Mouse (Mus musculus) skeletal muscle tissue, adult 2 months (tissue): Measurements from ENCODE around the gene Ezh2.

Experiments used
- DNase-seq: peaks from one replicate; pipeline ENCODE4 v3.0.0-alpha.2; 2012; ENCODE audit warnings: low read depth, low spot score

Gene Ezh2

GRCm38 (mm10) chr6:47552280-47552679 is 42.9 kb downstream of the Ezh2 start:
- DNase-seq = no peak

GRCm38 (mm10) chr6:47535333-47535732 is 59.8 kb downstream of the Ezh2 start:
- no peak for DNase-seq

GRCm38 (mm10) chr6:47532547-47532946 is 62.6 kb downstream of the Ezh2 start:
- no peak for DNase-seq

- DNase-seq = no peak
Observed at GRCm38 (mm10) chr6:47527655-47528054, 67.5 kb downstream of the Ezh2 start.

GRCm38 (mm10) chr6:47527129-47527528 is 68.0 kb downstream of the Ezh2 start:
- DNase-seq = no peak

GRCm38 (mm10) chr6:47526446-47526845 is 68.7 kb downstream of the Ezh2 start:
- no peak for DNase-seq

- DNase-seq = no peak
Observed at GRCm38 (mm10) chr6:47525041-47525440, 70.1 kb downstream of the Ezh2 start.

- peak; percentile 7 for DNase-seq
Observed at GRCm38 (mm10) chr6:47522431-47522830, 72.7 kb downstream of the Ezh2 start.

GRCm38 (mm10) chr6:47520030-47520429 is 75.1 kb downstream of the Ezh2 start:
- no peak for DNase-seq

- DNase-seq = no peak
Observed at GRCm38 (mm10) chr6:47494562-47494961, 100.6 kb downstream of the Ezh2 start.

- no peak for DNase-seq
Observed at GRCm38 (mm10) chr6:47482027-47482426, 113.1 kb downstream of the Ezh2 start.
